Mouse (Mus musculus): ENCODE data around the gene Trappc6a. TPM values are rescaled to one million over a fixed set of nuclear protein-coding genes. Genes with fewer than 3 reads are reported as not detected.
"Not testable (repeated sequence)": the region's sequence is repeated elsewhere in the genome, so short reads cannot be mapped to it uniquely, and the experiment has no call there.

The Trappc6a gene
- polyA plus RNA-seq, 1 experiment from 2014 or later: 45.7 TPM

DNA sequence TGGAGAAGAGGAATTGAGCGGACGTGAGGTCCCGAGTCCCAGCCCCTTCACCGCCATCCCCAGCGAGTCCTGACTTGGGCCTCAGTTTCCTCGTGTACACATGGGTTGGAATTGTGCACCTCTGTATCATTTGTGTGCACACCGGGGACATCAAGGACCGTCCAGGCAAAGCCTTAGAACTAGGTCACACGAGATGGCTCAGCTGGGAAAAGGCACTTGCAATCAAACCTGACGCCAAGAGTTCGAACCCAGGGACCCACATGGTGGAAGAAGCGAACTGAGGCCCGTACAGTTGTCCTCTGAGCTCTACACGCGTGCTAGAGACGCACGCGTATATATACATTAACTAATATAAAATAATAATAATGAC, 598 bp upstream of the Trappc6a start:
- Histone ChIP-seq H3K4me3 (ENCODE audit: low read depth, low read length) (peak overlapping the region; percentile 79), H3K9ac (ENCODE audit: low read depth, low read length) (peak overlapping the region; percentile 86), H3K27ac (ENCODE audit: low read depth, low read length) (peak overlapping the region; percentile 65), H3K27me3 (ENCODE audit: control insufficient read depth, insufficient read depth, low read length) (no peaks in the 10 kb centered on the region), H3K36me3 (ENCODE audit: control insufficient read depth, insufficient read depth, low read length) (no peaks in the 10 kb centered on the region), H3K4me2 (replicated peaks; ENCODE audit: low read depth, low read length) (peak overlapping the region; percentile 95), H3K9me3 (ENCODE audit: control insufficient read depth, low read length) (no peaks in the 10 kb centered on the region), H3K4me1 (replicated peaks; ENCODE audit: control insufficient read depth, insufficient read depth, low read length) (no peaks in the 10 kb centered on the region)
- WGBS: 3% methylated on average over 18 of the region's 18 CpGs
- no peak; the same call in 1 of the 2 replicates for ATAC-seq (ENCODE audit: low FRiP score)
- DNase-seq (ENCODE audit: low spot score): peak; percentile 52

- Histone ChIP-seq H3K4me3 (ENCODE audit: low read depth, low read length) (peak overlapping the region; percentile 79), H3K9ac (ENCODE audit: low read depth, low read length) (peak overlapping the region; percentile 86), H3K27ac (ENCODE audit: low read depth, low read length) (peak overlapping the region; percentile 56), H3K27me3 (ENCODE audit: control insufficient read depth, insufficient read depth, low read length) (no peaks in the 10 kb centered on the region), H3K4me1 (replicated peaks; ENCODE audit: control insufficient read depth, insufficient read depth, low read length) (no peaks in the 10 kb centered on the region), H3K4me2 (replicated peaks; ENCODE audit: low read depth, low read length) (peak overlapping the region; percentile 95), H3K9me3 (ENCODE audit: control insufficient read depth, low read length) (no peaks in the 10 kb centered on the region), H3K36me3 (ENCODE audit: control insufficient read depth, insufficient read depth, low read length) (no peaks in the 10 kb centered on the region)
- 12% methylated on average over 15 of the region's 15 CpGs for WGBS
- peak; percentile 10; the same call in 1 of the 2 replicates for ATAC-seq (ENCODE audit: low FRiP score)
- no peak for DNase-seq (ENCODE audit: low spot score)
Measured at GRCm38 (mm10) chr7:19508924-19509568, 851 bp downstream of the Trappc6a start.

DNA sequence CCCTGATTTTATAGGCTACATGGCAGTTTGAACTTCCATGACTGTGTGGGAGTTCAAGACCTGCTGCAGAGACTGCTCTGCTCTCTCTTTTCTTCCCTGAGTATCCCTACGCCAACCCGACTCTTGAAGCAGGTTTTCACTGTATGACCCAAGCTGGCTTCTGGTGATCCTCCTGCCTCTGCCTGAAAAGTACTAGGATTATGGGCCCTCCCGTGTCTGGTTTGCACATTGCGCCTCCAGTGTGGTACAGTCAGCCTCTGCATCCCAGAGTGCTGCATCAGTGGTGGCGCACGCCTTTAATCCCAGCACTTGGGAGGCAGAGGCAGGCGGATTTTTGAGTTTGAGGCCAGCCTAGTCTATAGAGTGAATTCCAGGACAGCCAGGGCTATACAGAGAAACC, 1.6 kb downstream of the Trappc6a start:
- peak overlapping the region; percentile 79; the same call in 1 of the 2 replicates for H3K4me3 ChIP-seq (ENCODE audit: low read depth, low read length)
- H3K27me3 ChIP-seq (ENCODE audit: control insufficient read depth, insufficient read depth, low read length): no peaks in the 10 kb centered on the region
- H3K4me1 ChIP-seq (replicated peaks; ENCODE audit: control insufficient read depth, insufficient read depth, low read length): no peaks in the 10 kb centered on the region
- peak overlapping the region; percentile 95; the same call in 1 of the 2 replicates for H3K4me2 ChIP-seq (replicated peaks; ENCODE audit: low read depth, low read length)
- H3K27ac ChIP-seq (ENCODE audit: low read depth, low read length): no peak overlapping the region
- DNase-seq (ENCODE audit: low spot score) (no peak), ATAC-seq (ENCODE audit: low FRiP score) (no peak)
- WGBS: 95% methylated on average over 7 of the region's 7 CpGs
- no peak overlapping the region; the same call in 1 of the 2 replicates for H3K9ac ChIP-seq (ENCODE audit: low read depth, low read length)
- H3K9me3 ChIP-seq (ENCODE audit: control insufficient read depth, low read length): no peaks in the 10 kb centered on the region
- H3K36me3 ChIP-seq (ENCODE audit: control insufficient read depth, insufficient read depth, low read length): no peaks in the 10 kb centered on the region

DNA sequence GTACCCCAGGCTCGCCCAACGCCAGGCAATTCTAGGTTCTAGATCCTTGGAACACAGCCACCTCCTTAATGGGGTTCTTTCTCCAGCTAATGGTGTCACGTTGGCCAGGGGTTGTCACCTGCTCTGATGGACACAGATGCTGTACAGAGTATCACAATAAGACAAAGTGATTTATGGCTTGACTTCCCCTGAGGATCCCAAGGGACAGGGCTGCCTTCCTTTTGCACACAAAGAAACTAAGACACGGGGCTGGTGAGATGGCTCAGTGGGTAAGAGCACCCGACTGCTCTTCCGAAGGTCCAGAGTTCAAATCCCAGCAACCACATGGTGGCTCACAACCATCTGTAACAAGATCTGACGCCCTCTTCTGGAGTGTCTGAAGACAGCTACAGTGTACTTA, 3.7 kb downstream of the Trappc6a start:
- not testable (repeated sequence) for H3K27me3 ChIP-seq (ENCODE audit: control insufficient read depth, insufficient read depth, low read length); H3K27ac ChIP-seq (ENCODE audit: low read depth, low read length); DNase-seq (ENCODE audit: low spot score); H3K36me3 ChIP-seq (ENCODE audit: control insufficient read depth, insufficient read depth, low read length); H3K4me3 ChIP-seq (ENCODE audit: low read depth, low read length); H3K9ac ChIP-seq (ENCODE audit: low read depth, low read length); H3K9me3 ChIP-seq (ENCODE audit: control insufficient read depth, low read length); H3K4me1 ChIP-seq (replicated peaks; ENCODE audit: control insufficient read depth, insufficient read depth, low read length); H3K4me2 ChIP-seq (replicated peaks; ENCODE audit: low read depth, low read length); ATAC-seq (ENCODE audit: low FRiP score)
- WGBS: 82% methylated on average over 6 of the region's 7 CpGs

- ATAC-seq (ENCODE audit: low FRiP score) (no peak), DNase-seq (ENCODE audit: low spot score) (no peak)
- H3K9me3 ChIP-seq (ENCODE audit: control insufficient read depth, low read length): no peaks in the 10 kb centered on the region
- no peaks in the 10 kb centered on the region for H3K4me1 ChIP-seq (replicated peaks; ENCODE audit: control insufficient read depth, insufficient read depth, low read length)
- no peak overlapping the region for H3K9ac ChIP-seq (ENCODE audit: low read depth, low read length)
- WGBS: 86% methylated on average over 6 of the region's 6 CpGs
- no peak overlapping the region for H3K4me3 ChIP-seq (ENCODE audit: low read depth, low read length)
- no peak overlapping the region for H3K27ac ChIP-seq (ENCODE audit: low read depth, low read length)
- peaks cover 3% of the 10 kb centered on the region; the same call in 1 of the 2 replicates for H3K27me3 ChIP-seq (ENCODE audit: control insufficient read depth, insufficient read depth, low read length)
- H3K36me3 ChIP-seq (ENCODE audit: control insufficient read depth, insufficient read depth, low read length): no peaks in the 10 kb centered on the region
- H3K4me2 ChIP-seq (replicated peaks; ENCODE audit: low read depth, low read length): no peak overlapping the region
Measured at GRCm38 (mm10) chr7:19512353-19512752, 4.2 kb downstream of the Trappc6a start.

DNA sequence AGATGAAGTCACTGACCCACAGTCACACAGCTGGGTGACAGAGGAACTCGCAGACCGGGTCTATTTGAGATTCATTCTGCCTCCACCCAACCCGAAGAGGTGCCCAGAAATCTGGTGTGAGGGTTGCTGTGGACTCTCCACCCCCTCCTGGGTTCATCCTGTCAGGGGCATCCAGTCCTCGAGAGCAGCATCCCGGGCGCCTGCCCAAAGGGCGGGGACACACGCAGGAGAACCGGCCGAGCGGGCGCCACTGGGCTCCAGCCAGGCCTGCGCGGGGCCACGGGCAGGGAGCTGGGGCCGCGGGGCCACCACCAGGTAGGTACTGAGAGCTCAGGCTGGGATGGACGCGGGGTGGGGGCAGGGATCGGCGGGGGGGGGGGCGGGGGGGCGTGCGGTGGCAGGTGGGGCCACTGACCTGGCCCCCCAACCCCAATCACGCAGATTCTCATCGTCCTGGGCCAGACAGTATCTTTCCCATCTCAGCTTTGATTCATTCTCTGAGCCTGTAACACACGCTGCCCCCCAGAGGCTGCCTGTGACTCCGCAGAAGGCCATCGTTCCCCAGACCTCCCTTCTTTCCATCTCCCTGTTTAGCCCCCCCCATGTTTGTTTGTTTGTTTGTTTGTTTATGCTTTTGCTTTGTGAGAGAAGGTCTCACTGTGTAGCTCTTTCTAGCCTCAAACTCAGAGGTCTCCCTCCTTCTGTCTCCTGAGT, 9.6 kb downstream of the Trappc6a start, which contains the start of gene Nkpd1:
Gene Nkpd1 (plus strand): TSS at position 187 of the 714 bp plus-strand sequence.
- ATAC-seq (ENCODE audit: low FRiP score): peak; percentile 43

DNA sequence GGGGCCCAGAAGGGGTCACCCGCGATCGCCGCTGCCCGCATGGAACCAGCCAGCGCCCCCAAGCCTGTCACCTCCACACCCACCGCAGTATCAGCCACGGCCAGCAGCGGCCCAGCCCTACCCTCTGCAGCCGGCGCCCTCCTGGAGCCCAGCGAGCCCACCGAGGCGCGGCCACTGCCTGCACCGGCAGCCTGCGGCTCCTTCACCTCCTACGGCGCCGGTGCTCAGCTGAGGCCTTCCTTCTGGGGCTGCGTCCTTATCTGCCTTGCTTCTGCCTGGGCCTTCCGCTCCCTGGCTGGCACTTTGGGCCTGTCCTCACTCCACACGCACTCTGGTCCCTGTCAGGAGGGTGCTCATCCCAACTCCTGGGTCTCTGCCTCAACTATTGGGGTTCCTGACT, 11.8 kb downstream of the Trappc6a start:
- no peak overlapping the region for H3K27ac ChIP-seq (ENCODE audit: low read depth, low read length)
- ATAC-seq (ENCODE audit: low FRiP score): no peak
- WGBS: 5% methylated on average over 22 of the region's 23 CpGs

More for the DNA sequence above, 9.6 kb downstream of the Trappc6a start, which contains the start of gene Nkpd1:
- DNase-seq (ENCODE audit: low spot score): peak; percentile 45
- Histone ChIP-seq H3K27ac (ENCODE audit: low read depth, low read length) (no peak within 1 kb of the TSS), H3K4me2 (replicated peaks; ENCODE audit: low read depth, low read length) (peak within 1 kb of the TSS; percentile 42), H3K9me3 (ENCODE audit: control insufficient read depth, low read length) (no peaks in the 10 kb centered on the region), H3K4me3 (ENCODE audit: low read depth, low read length) (peak within 1 kb of the TSS; percentile 16; the same call in 1 of the 2 replicates), H3K9ac (ENCODE audit: low read depth, low read length) (peak within 1 kb of the TSS; percentile 53), H3K36me3 (ENCODE audit: control insufficient read depth, insufficient read depth, low read length) (no peaks in the 10 kb centered on the region), H3K27me3 (ENCODE audit: control insufficient read depth, insufficient read depth, low read length) (peaks cover 47% of the 10 kb centered on the region), H3K4me1 (replicated peaks; ENCODE audit: control insufficient read depth, insufficient read depth, low read length) (peaks cover 3% of the 10 kb centered on the region; the same call in 1 of the 2 replicates)
- WGBS: 10% methylated on average over 16 of the region's 29 CpGs

DNA sequence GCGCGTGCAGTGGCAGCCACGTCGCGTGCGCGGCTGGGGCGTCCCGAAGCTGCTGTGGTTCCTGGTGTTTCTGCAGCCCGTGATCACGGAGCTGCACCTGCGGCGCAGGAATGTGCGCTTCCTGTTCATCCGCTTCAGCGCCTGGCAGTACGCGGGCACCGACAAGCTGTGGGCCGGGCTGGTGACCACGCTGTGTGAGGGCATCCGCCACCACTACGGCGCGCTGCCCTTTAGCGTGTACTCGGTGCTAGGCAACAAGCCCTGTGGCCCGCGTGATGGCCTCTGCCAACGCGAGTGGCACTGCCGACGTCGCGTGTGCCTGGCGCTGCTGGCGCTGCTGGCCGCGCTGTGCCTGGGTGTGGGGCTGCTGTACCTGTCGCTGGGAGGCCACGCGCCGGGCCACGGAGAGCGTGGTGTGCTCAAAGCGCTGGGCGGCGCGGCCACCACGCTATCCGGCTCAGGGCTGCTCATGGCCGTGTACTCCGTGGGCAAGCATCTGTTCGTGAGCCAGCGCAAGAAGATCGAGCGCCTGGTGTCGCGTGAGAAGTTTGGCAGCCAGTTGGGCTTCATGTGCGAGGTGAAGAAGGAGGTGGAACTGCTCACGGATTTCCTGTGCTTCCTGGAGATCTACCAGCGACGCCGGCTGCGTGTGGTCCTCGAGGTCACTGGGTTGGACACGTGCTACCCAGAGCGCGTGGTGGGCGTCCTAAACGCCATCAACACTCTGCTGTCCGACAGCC, 15.0 kb downstream of the Trappc6a start:
- DNase-seq (ENCODE audit: low spot score): peak; percentile 33
- Histone ChIP-seq H3K9ac (ENCODE audit: low read depth, low read length) (no peak overlapping the region), H3K27ac (ENCODE audit: low read depth, low read length) (no peak overlapping the region), H3K4me1 (replicated peaks; ENCODE audit: control insufficient read depth, insufficient read depth, low read length) (peaks cover 9% of the 10 kb centered on the region), H3K4me2 (replicated peaks; ENCODE audit: low read depth, low read length) (peak overlapping the region; percentile 66), H3K36me3 (ENCODE audit: control insufficient read depth, insufficient read depth, low read length) (no peaks in the 10 kb centered on the region), H3K9me3 (ENCODE audit: control insufficient read depth, low read length) (no peaks in the 10 kb centered on the region), H3K4me3 (ENCODE audit: low read depth, low read length) (peak overlapping the region; percentile 31), H3K27me3 (ENCODE audit: control insufficient read depth, insufficient read depth, low read length) (peaks cover 68% of the 10 kb centered on the region)
- WGBS: 16% methylated on average over 72 of the region's 72 CpGs
- peak; percentile 3; the same call in 1 of the 2 replicates for ATAC-seq (ENCODE audit: low FRiP score)

More for the DNA sequence above, 11.8 kb downstream of the Trappc6a start:
- Histone ChIP-seq H3K4me1 (replicated peaks; ENCODE audit: control insufficient read depth, insufficient read depth, low read length) (peaks cover 9% of the 10 kb centered on the region), H3K9me3 (ENCODE audit: control insufficient read depth, low read length) (no peaks in the 10 kb centered on the region), H3K4me3 (ENCODE audit: low read depth, low read length) (peak overlapping the region; percentile 18), H3K27me3 (ENCODE audit: control insufficient read depth, insufficient read depth, low read length) (peaks cover 68% of the 10 kb centered on the region), H3K36me3 (ENCODE audit: control insufficient read depth, insufficient read depth, low read length) (no peaks in the 10 kb centered on the region), H3K4me2 (replicated peaks; ENCODE audit: low read depth, low read length) (peak overlapping the region; percentile 43), H3K9ac (ENCODE audit: low read depth, low read length) (peak overlapping the region; percentile 33; the same call in 1 of the 2 replicates)
- no peak for DNase-seq (ENCODE audit: low spot score)

All from hindbrain, embryonic 11.5 days (tissue).